Mouse (Mus musculus) splenic B cell, adult 2 months (primary cell): ENCODE results near the gene Samm50.

ENCODE experiments used
- DNase-seq: peaks from one replicate; pipeline ENCODE4 v3.0.0-alpha.2; 2011; ENCODE audit warnings: low read depth, low spot score
- H3K27me3 ChIP-seq: 2 replicates; pipeline ENCODE4 v1.6.1; 2012; ENCODE audit warnings: mild to moderate bottlenecking, low read length, moderate library complexity, mixed read lengths; ENCODE audit not compliant: control insufficient read depth, poor library complexity, insufficient read depth, severe bottlenecking
- H3K36me3 ChIP-seq: 2 replicates; pipeline ENCODE4 v1.6.1; 2012; ENCODE audit warnings: mild to moderate bottlenecking, low read length, moderate library complexity, mixed read lengths; ENCODE audit not compliant: control insufficient read depth, poor library complexity, insufficient read depth, severe bottlenecking

Samm50 gene

GRCm38 (mm10) chr15:84263573-84263972, 71.5 kb downstream of the Samm50 start:
- DNase-seq: no peak
- H3K36me3 ChIP-seq: no peaks in the 10 kb centered on the region
- no peaks in the 10 kb centered on the region for H3K27me3 ChIP-seq

GRCm38 (mm10) chr15:84265141-84265540, 73.1 kb downstream of the Samm50 start:
- no peak for DNase-seq

GRCm38 (mm10) chr15:84266290-84266689, 74.2 kb downstream of the Samm50 start:
- Histone ChIP-seq H3K36me3 (no peaks in the 10 kb centered on the region), H3K27me3 (no peaks in the 10 kb centered on the region)
- no peak for DNase-seq

More at GRCm38 (mm10) chr15:84265141-84265540, 73.1 kb downstream of the Samm50 start:
- Histone ChIP-seq H3K36me3 (no peaks in the 10 kb centered on the region), H3K27me3 (no peaks in the 10 kb centered on the region)
